Mouse (Mus musculus) spleen, adult 2 months (tissue): ENCODE measurements at regions not wholly inside any gene's neighbourhood (a gene's known extent, or its start where the extent isn't known, plus 50 kb on each side); places are given as distances from the start of the nearest gene placed in this dataset.

Experiments used
- CTCF ChIP-seq: fragments of 200-500 bp; IDR thresholded peaks from 2 replicates; pipeline ENCODE4 v1.5.1; 2011; ENCODE audit warnings: mild to moderate bottlenecking, inconsistent platforms; ENCODE audit not compliant: insufficient read depth, insufficient read length, insufficient replicate concordance; ENCODE audit errors: extremely low read depth
- POLR2A ChIP-seq: fragments of 200-500 bp; IDR thresholded peaks from 2 replicates; pipeline ENCODE4 v1.6.1; 2011; ENCODE audit warnings: low read depth, low read length, inconsistent platforms

GRCm38 (mm10) chr16:92965651-92966050 is 139.7 kb upstream of the Runx1 start:
- TF ChIP-seq POLR2A (no peak), CTCF (no peak)
